Mouse (Mus musculus): ENCODE results near the gene Diexf. TPM values are rescaled to one million over a fixed set of nuclear protein-coding genes. Genes with fewer than 3 reads are reported as not detected.

Gene Diexf
- total RNA-seq, 2 experiments from 2014 or later: 14.3 to 20.4 TPM

- intact Hi-C loops (cut with DNase I): no loop called here
- peak in 1 of 2 experiments; percentile 35 for DNase-seq (ENCODE audit: low spot score in 2 of 2)
Observed at GRCm38 (mm10) chr1:193090894-193091293, 39.2 kb downstream of the Diexf start.

- intact Hi-C loops (cut with DNase I): no loop called here
- DNase-seq (ENCODE audit: low spot score in 2 of 2): peak; percentile 65 to 69
Observed at GRCm38 (mm10) chr1:193090211-193090871, 39.7 kb downstream of the Diexf start.

- intact Hi-C loops (cut with DNase I): loop anchor here (5.0 kb wide), 1 partner anchor 52 kb away; the partner anchor contains the start of gene Syt14
- DNase-seq (ENCODE audit: low spot score in 2 of 2): no peak
Observed at GRCm38 (mm10) chr1:193089683-193090082, 40.4 kb downstream of the Diexf start.

- intact Hi-C loops (cut with DNase I): loop anchor here (5.0 kb wide), 1 partner anchor 52 kb away; the partner anchor contains the start of gene Syt14
- DNase-seq (ENCODE audit: low spot score in 2 of 2): no peak
Observed at GRCm38 (mm10) chr1:193089211-193089610, 40.9 kb downstream of the Diexf start.

GRCm38 (mm10) chr1:193086842-193087476 lies 43.1 kb downstream of the Diexf start:
- peak in 1 of 2 experiments; percentile 36 for DNase-seq (ENCODE audit: low spot score in 2 of 2)
- intact Hi-C loops (cut with DNase I): loop anchor here (5.0 kb wide), 1 partner anchor 50 kb away; the partner anchor contains the start of gene Syt14

GRCm38 (mm10) chr1:193086111-193086841 lies 43.8 kb downstream of the Diexf start:
- intact Hi-C loops (cut with DNase I): loop anchor here (5.0 kb wide), 1 partner anchor 49 kb away; the partner anchor contains the start of gene Syt14

GRCm38 (mm10) chr1:193085541-193086020 lies 44.5 kb downstream of the Diexf start:
- intact Hi-C loops (cut with DNase I): loop anchor here (5.0 kb wide), 1 partner anchor 48 kb away; the partner anchor contains the start of gene Syt14
- no peak for DNase-seq (ENCODE audit: low spot score in 2 of 2)

More at GRCm38 (mm10) chr1:193086111-193086841, 43.8 kb downstream of the Diexf start:
- peak in 1 of 2 experiments; percentile 25 for DNase-seq (ENCODE audit: low spot score in 2 of 2)

- DNase-seq (ENCODE audit: low spot score in 2 of 2): no peak
- intact Hi-C loops (cut with DNase I): no loop called here
Observed at GRCm38 (mm10) chr1:193084016-193084415, 46.1 kb downstream of the Diexf start.

- intact Hi-C loops (cut with DNase I): no loop called here
Observed at GRCm38 (mm10) chr1:193083051-193083450, 47.0 kb downstream of the Diexf start.

GRCm38 (mm10) chr1:193082311-193082921 lies 47.7 kb downstream of the Diexf start:
- intact Hi-C loops (cut with DNase I): no loop called here

More at GRCm38 (mm10) chr1:193083051-193083450, 47.0 kb downstream of the Diexf start:
- DNase-seq (ENCODE audit: low spot score in 2 of 2): no peak

GRCm38 (mm10) chr1:193062618-193063017 lies 67.5 kb downstream of the Diexf start:
- DNase-seq (ENCODE audit: low spot score in 2 of 2): no peak
- intact Hi-C loops (cut with DNase I): no loop called here

More at GRCm38 (mm10) chr1:193082311-193082921, 47.7 kb downstream of the Diexf start:
- DNase-seq (ENCODE audit: low spot score in 2 of 2): no peak

- intact Hi-C loops (cut with DNase I): no loop called here
- DNase-seq (ENCODE audit: low spot score in 2 of 2): no peak
Observed at GRCm38 (mm10) chr1:193060167-193060566, 69.9 kb downstream of the Diexf start.

GRCm38 (mm10) chr1:193059596-193059995 lies 70.5 kb downstream of the Diexf start:
- peak in 1 of 2 experiments; percentile 13 for DNase-seq (ENCODE audit: low spot score in 2 of 2)

GRCm38 (mm10) chr1:193054401-193054800 lies 75.7 kb downstream of the Diexf start:
- intact Hi-C loops (cut with DNase I): no loop called here
- DNase-seq (ENCODE audit: low spot score in 2 of 2): no peak

More at GRCm38 (mm10) chr1:193059596-193059995, 70.5 kb downstream of the Diexf start:
- intact Hi-C loops (cut with DNase I): no loop called here

- intact Hi-C loops (cut with DNase I): no loop called here
Observed at GRCm38 (mm10) chr1:193053065-193053464, 77.0 kb downstream of the Diexf start.

GRCm38 (mm10) chr1:193047616-193048015 lies 82.5 kb downstream of the Diexf start:
- no peak for DNase-seq (ENCODE audit: low spot score in 2 of 2)
- intact Hi-C loops (cut with DNase I): no loop called here

More at GRCm38 (mm10) chr1:193053065-193053464, 77.0 kb downstream of the Diexf start:
- DNase-seq (ENCODE audit: low spot score in 2 of 2): no peak

GRCm38 (mm10) chr1:193042760-193043295 lies 87.2 kb downstream of the Diexf start:
- DNase-seq (ENCODE audit: low spot score in 2 of 2): peak; percentile 43 to 49
- intact Hi-C loops (cut with DNase I): no loop called here
